8 mouse cellular contexts compared by ENCODE assay signal in genomic region chr2:92459141-92459920, GRCm38 (mm10). TPM values are rescaled to one million over a fixed set of nuclear protein-coding genes. Genes with fewer than 3 reads are reported as not detected.
A peak's percentile ranks its signal among the peaks of the same experiment; 100 is the strongest.
DNase-seq lines count a peak whose midpoint lies in the region; ATAC-seq lines count a peak whose summit lies in the region.

No protein-coding gene starts in this region.

- peak overlapping the region; percentile 97 for H3K4me2 ChIP-seq in hindbrain, embryonic 12.5 days (replicated peaks)

- H3K9me3 ChIP-seq in hindbrain, embryonic 12.5 days (replicated peaks) = no peaks in the 10 kb centered on the region

- peaks cover 25% of the 10 kb centered on the region for H3K27me3 ChIP-seq in hindbrain, embryonic 12.5 days

- 0 out of 2 replicates have a peak overlapping the region, but pooled peaks have one; percentile 30 for H3K27ac ChIP-seq in hindbrain, embryonic 12.5 days

- peak; percentile 76 for DNase-seq in R1 (ENCODE audit: low read depth, low spot score)
- DNase-seq in cerebellum, postnatal 10 days = peak; percentile 85 to 88
- peak; percentile 73 to 77 for DNase-seq in frontal cortex, postnatal 10 days (ENCODE audit: low spot score in 2 of 2)
- peak; percentile 66 for DNase-seq in left cerebral cortex, adult 11 months (ENCODE audit: low spot score)
- peak; percentile 89 for DNase-seq in lung, postnatal 36 days
- peak; percentile 84 for DNase-seq in retina, embryonic 14.5 days (ENCODE audit: low spot score)
- peak; percentile 82 to 87 for DNase-seq in thymus, postnatal 36 days

- peak overlapping the region; percentile 73 for H3K9ac ChIP-seq in hindbrain, embryonic 12.5 days

- WGBS in hindbrain, embryonic 12.5 days = under 1% methylated on average over 55 of the region's 55 CpGs

- peak; percentile 83 for ATAC-seq in hindbrain, embryonic 12.5 days (ENCODE audit: low FRiP score)

- H3K4me1 ChIP-seq in hindbrain, embryonic 12.5 days = peaks cover 32% of the 10 kb centered on the region

- peaks cover 3% of the 10 kb centered on the region; the same call in 1 of the 2 replicates for H3K36me3 ChIP-seq in hindbrain, embryonic 12.5 days

- H3K4me3 ChIP-seq in hindbrain, embryonic 12.5 days = peak overlapping the region; percentile 80

RNA-seq across cellular contexts. Expression of gene Slc35c1, which starts 1.0 kb away (rescaled TPM):
- polyA plus RNA-seq in hindbrain, embryonic 12.5 days (2016; fragmentation: Nextera tagmentation; extraction: Ambion mirVana) = 11.9 and 12.5 TPM in 2 replicates

RNA-seq across cellular contexts. Expression of gene Cry2, which starts 25.5 kb away (rescaled TPM):
- polyA plus RNA-seq in hindbrain, embryonic 12.5 days (2016; fragmentation: Nextera tagmentation; extraction: Ambion mirVana) = 38.1 and 39.9 TPM in 2 replicates

RNA-seq across cellular contexts. Expression of gene Mapk8ip1, which starts 58.3 kb away (rescaled TPM):
- 112 and 115 TPM in 2 replicates for polyA plus RNA-seq in hindbrain, embryonic 12.5 days (2016; fragmentation: Nextera tagmentation; extraction: Ambion mirVana)

Comparison
In these comparisons a context has a peak if more than half of its experiments do, and no peak if none do; other contexts are left out.
1. Peak in every context shown above with its lines: DNase-seq, ATAC-seq, H3K4me3 ChIP-seq and H3K27ac ChIP-seq.